Mouse (Mus musculus) kidney, embryonic 14.5 days (tissue): ENCODE results near the gene Sptb. TPM values are rescaled to one million over a fixed set of nuclear protein-coding genes. Genes with fewer than 3 reads are reported as not detected.

Experiments
- ATAC-seq: fragments of 200-750 bp; cut with Nextera tagmentation; 2 replicates; pipeline ENCODE4 v1.8.0; 2017; ENCODE audit warnings: moderate number of reproducible peaks, mild to moderate bottlenecking, moderate TSS enrichment, moderate library complexity; ENCODE audit not compliant: low FRiP score, low TSS enrichment
- H3K27ac ChIP-seq: fragments of 300-500 bp; sonication (generic); 2 replicates; pipeline ENCODE4 v1.5.1; 2014; ENCODE audit warnings: low read depth, mild to moderate bottlenecking, low read length, moderate library complexity, mixed read lengths
- H3K27me3 ChIP-seq: fragments of 300-500 bp; sonication (generic); 2 replicates; pipeline ENCODE4 v1.6.1; 2014; ENCODE audit warnings: mild to moderate bottlenecking, low read length; ENCODE audit not compliant: control insufficient read depth, insufficient read depth
- H3K36me3 ChIP-seq: fragments of 300-500 bp; sonication (generic); 2 replicates; pipeline ENCODE4 v1.6.1; 2014; ENCODE audit warnings: low read length, mixed read lengths; ENCODE audit not compliant: control insufficient read depth, insufficient read depth
- H3K4me1 ChIP-seq: fragments of 300-500 bp; sonication (generic); 2 replicates; pipeline ENCODE4 v1.6.1; 2014; ENCODE audit warnings: low read length, mixed read lengths; ENCODE audit not compliant: control insufficient read depth, insufficient read depth
- H3K4me2 ChIP-seq: fragments of 300-500 bp; sonication (generic); replicated peaks from 2 replicates; pipeline ENCODE4 v1.6.1; 2014; ENCODE audit warnings: low read depth, mild to moderate bottlenecking, low read length
- H3K4me3 ChIP-seq: fragments of 300-500 bp; sonication (generic); 2 replicates; pipeline ENCODE4 v1.5.1; 2014; ENCODE audit warnings: mild to moderate bottlenecking, low read length
- H3K9ac ChIP-seq: fragments of 300-500 bp; sonication (generic); 2 replicates; pipeline ENCODE4 v1.6.1; 2014; ENCODE audit warnings: low read depth, mild to moderate bottlenecking, low read length, moderate library complexity
- H3K9me3 ChIP-seq: fragments of 300-500 bp; sonication (generic); 2 replicates; pipeline ENCODE4 v1.6.1; 2016; ENCODE audit warnings: low read length; ENCODE audit not compliant: control insufficient read depth
- WGBS: fragments of 180-500 bp; shearing (Covaris S2); extraction: QIAGEN DNeasy Blood & Tissue Kit; methylation state at CpG from one replicate; pipeline ENCODE4 v1.1.7; 2014; 5-methylcytosine and 5-hydroxymethylcytosine counted together
- polyA plus RNA-seq: library from polyadenylated mRNA; unstranded; fragments of >200 nt; fragmentation: Nextera tagmentation; extraction: Ambion mirVana; gene quantifications from 2 replicates; pipeline ENCODE4 v1.2.1, GENCODE M21; 2014

Gene Sptb
- polyA plus RNA-seq, 1 experiment from 2014 or later, result 1.0 TPM

DNA sequence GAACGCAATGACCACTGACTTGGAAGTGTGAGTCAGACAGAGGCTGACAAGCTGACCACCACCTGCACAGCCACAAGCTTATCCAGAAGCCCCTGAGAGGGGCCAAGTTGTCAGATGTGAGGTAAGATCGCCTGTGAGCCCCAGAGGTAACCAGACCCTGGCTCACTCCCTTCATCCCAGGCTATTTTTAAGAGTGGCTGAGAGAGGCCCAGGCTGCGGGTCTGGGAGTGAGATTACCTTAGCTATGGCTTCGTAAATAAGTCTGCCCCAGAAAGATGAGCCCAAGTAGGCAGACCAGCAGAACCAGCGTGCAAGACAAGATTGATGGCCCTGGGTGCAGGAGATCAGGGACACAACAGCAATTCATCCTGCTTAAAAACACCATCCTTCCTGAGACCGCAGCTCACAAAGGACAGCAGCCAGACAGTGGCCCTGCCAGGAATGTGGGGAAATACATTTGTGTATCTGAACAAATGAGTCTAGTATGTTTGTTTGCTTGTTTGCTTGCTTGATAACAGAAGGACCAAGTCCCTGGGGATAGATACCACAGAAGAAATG is 58.5 kb downstream of the Sptb start:
- Histone ChIP-seq H3K9me3 (peaks cover 4% of the 10 kb centered on the region; the same call in 1 of the 2 replicates), H3K27me3 (no peaks in the 10 kb centered on the region), H3K4me3 (no peak overlapping the region), H3K4me1 (0 out of 2 replicates have a peak, but pooled peaks cover 4% of the 10 kb centered on the region), H3K27ac (no peak overlapping the region), H3K9ac (no peak overlapping the region), H3K4me2 (no peak overlapping the region), H3K36me3 (no peaks in the 10 kb centered on the region)
- 24% methylated on average over 6 of the region's 6 CpGs for WGBS
- ATAC-seq, result peak; percentile 83

DNA sequence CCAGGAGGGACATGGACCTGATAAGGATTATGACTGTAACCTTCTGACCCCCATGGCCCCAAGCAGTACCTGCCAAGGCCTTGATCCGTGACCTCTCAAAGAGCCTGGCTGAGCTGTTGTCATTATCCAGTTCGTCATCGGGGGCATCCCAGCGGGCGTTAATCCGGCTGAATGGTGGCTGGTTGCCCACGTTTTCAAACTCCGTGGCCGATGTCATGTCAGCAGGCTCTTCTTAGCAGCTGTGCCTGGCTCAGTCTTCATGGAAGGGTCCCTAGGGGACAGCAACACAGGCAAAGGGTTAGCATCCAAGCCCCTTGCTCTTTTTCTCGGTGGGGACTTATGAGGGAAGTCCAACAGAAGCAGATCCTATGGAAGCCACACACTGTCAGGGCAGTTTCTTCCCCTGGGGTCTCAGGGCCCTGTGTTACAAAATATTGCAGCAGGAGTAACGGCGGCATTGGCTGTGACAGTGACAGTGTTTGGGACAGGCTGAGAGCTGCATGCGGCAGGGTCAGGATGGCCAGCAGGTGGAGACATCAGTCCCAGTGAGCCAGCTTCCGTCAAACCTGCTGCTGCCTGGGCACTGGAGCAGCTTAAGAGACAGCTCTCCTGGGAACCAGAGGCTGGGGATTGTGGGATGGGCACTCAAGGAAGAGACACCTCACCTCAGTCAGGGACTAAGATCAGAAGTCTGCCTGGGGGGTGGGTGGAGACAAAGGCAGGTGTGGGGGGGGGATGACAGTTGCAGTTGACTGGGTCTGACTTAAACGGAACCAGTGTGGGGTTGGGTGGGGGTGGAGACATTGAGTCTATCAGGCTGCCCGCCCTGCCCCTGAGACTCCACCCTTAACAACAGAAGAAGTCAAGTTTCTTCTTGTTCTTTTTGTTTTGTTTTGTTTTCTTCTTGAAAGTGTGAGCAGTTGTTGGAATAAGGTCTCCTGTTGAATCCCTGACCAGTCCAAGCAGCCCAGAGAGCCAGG is 60.3 kb downstream of the Sptb start:
- no peak overlapping the region for H3K4me2 ChIP-seq
- H3K4me3 ChIP-seq, result no peak overlapping the region
- H3K27me3 ChIP-seq, result no peaks in the 10 kb centered on the region
- no peaks in the 10 kb centered on the region for H3K36me3 ChIP-seq
- 55% methylated on average over 16 of the region's 16 CpGs for WGBS
- ATAC-seq, result no peak
- peaks cover 4% of the 10 kb centered on the region; the same call in 1 of the 2 replicates for H3K9me3 ChIP-seq
- H3K9ac ChIP-seq, result no peak overlapping the region
- peaks cover 16% of the 10 kb centered on the region for H3K4me1 ChIP-seq
- H3K27ac ChIP-seq, result no peak overlapping the region

- no peaks in the 10 kb centered on the region for H3K36me3 ChIP-seq
- peaks cover 14% of the 10 kb centered on the region for H3K4me1 ChIP-seq
- no peaks in the 10 kb centered on the region for H3K27me3 ChIP-seq
- H3K9ac ChIP-seq, result no peak overlapping the region
- no peak overlapping the region for H3K4me3 ChIP-seq
- peak overlapping the region; percentile 18; the same call in 1 of the 2 replicates for H3K27ac ChIP-seq
- ATAC-seq, result peak; percentile 81
- WGBS, result 20% methylated on average over 23 of the region's 23 CpGs
- peak overlapping the region; percentile 23; the same call in 1 of the 2 replicates for H3K4me2 ChIP-seq
- H3K9me3 ChIP-seq, result no peaks in the 10 kb centered on the region
Observed at GRCm38 (mm10) chr12:76645222-76646110, 64.9 kb downstream of the Sptb start.

GRCm38 (mm10) chr12:76643679-76644078 is 66.7 kb downstream of the Sptb start:
- no peaks in the 10 kb centered on the region for H3K36me3 ChIP-seq
- WGBS, result 75% methylated on average over 8 of the region's 8 CpGs
- peaks cover 14% of the 10 kb centered on the region for H3K4me1 ChIP-seq
- H3K4me3 ChIP-seq, result no peak overlapping the region
- no peaks in the 10 kb centered on the region for H3K9me3 ChIP-seq
- ATAC-seq, result no peak
- no peak overlapping the region for H3K9ac ChIP-seq
- H3K4me2 ChIP-seq, result no peak overlapping the region
- no peaks in the 10 kb centered on the region for H3K27me3 ChIP-seq
- H3K27ac ChIP-seq, result no peak overlapping the region

DNA sequence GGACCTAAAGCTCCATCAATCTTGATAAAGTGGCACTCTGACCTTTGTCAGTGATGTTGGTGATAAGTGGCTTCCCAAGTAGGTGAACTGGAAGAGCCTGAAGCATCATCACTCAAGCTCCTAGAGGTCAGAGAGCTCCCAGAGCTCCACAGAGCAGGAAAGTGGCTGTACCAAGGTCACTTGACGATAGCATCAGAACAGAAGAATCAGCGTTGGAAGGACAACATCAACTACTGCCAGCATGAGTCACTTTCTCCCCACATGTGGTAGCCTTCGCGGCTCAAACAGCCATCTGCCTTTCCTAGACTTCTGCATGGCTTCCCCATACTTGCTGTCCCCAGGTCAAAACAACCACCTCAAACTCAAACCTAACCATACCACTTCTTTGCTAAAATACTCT is 67.7 kb downstream of the Sptb start:
- Histone ChIP-seq H3K27me3 (no peaks in the 10 kb centered on the region), H3K9me3 (no peaks in the 10 kb centered on the region), H3K4me1 (peaks cover 14% of the 10 kb centered on the region), H3K36me3 (no peaks in the 10 kb centered on the region), H3K4me3 (no peak overlapping the region), H3K9ac (no peak overlapping the region), H3K27ac (no peak overlapping the region), H3K4me2 (no peak overlapping the region)
- ATAC-seq, result no peak
- WGBS, result 75% methylated on average over 4 of the region's 4 CpGs

DNA sequence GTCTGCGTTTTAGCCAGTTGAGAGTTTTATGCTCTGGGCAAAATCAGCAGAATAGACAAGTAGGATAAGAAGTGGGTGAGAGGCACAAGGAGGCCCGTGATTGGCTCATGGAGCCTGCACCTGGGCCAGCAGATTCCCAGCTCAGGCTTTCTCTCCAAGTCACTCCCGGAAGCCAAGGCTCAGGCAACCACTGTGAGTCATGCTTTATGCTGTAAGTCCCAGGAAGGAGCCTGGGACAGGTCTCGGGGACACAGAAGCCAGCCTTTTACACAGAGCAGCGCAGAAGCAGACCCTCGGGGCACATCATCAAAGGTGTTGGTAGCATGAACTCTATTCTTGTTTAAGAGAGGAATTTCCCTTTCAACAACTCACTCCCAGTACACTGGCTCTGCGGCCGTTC is 69.7 kb downstream of the Sptb start:
- Histone ChIP-seq H3K27ac (no peak overlapping the region), H3K9ac (no peak overlapping the region), H3K27me3 (no peaks in the 10 kb centered on the region), H3K4me3 (no peak overlapping the region), H3K4me2 (no peak overlapping the region), H3K4me1 (peaks cover 4% of the 10 kb centered on the region), H3K36me3 (no peaks in the 10 kb centered on the region), H3K9me3 (no peaks in the 10 kb centered on the region)
- 48% methylated on average over 8 of the region's 8 CpGs for WGBS
- no peak for ATAC-seq

- no peaks in the 10 kb centered on the region for H3K27me3 ChIP-seq
- H3K4me2 ChIP-seq, result no peak overlapping the region
- no peak overlapping the region for H3K4me3 ChIP-seq
- 0 out of 2 replicates have a peak, but pooled peaks cover 3% of the 10 kb centered on the region for H3K4me1 ChIP-seq
- H3K9me3 ChIP-seq, result no peaks in the 10 kb centered on the region
- H3K36me3 ChIP-seq, result no peaks in the 10 kb centered on the region
- no peak for ATAC-seq
- H3K9ac ChIP-seq, result no peak overlapping the region
- H3K27ac ChIP-seq, result no peak overlapping the region
- 57% methylated on average over 15 of the region's 15 CpGs for WGBS
Observed at GRCm38 (mm10) chr12:76634899-76635693, 75.3 kb downstream of the Sptb start.

DNA sequence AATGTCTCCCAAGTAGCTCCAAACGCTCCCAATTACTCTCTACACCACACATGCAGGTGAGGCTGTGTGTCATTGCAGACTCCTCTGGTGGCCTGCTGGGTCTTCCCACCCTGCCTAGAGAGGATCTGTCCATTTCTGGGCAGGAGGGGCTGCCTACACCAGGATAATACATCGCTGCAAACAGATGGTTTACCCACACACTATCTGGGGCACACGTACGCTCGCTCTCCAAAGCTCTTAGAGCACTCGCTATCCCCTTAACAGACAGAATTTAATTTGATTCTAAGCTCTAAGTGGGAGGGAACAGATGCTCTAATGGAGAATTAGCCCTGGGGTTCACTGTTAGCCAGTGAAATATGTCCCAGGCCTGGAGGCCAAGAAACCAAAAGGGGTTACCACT is 87.0 kb downstream of the Sptb start:
- H3K27me3 ChIP-seq, result no peaks in the 10 kb centered on the region
- no peak overlapping the region for H3K4me2 ChIP-seq
- peak; percentile 68; the same call in 1 of the 2 replicates for ATAC-seq
- H3K36me3 ChIP-seq, result no peaks in the 10 kb centered on the region
- H3K9ac ChIP-seq, result no peak overlapping the region
- 83% methylated on average over 6 of the region's 6 CpGs for WGBS
- no peaks in the 10 kb centered on the region for H3K4me1 ChIP-seq
- H3K27ac ChIP-seq, result no peak overlapping the region
- H3K9me3 ChIP-seq, result no peaks in the 10 kb centered on the region
- no peak overlapping the region for H3K4me3 ChIP-seq
